In genomic region chr3:22103986-22104515, GRCm38 (mm10) we compare ENCODE assay signal across 16 mouse cellular contexts.
"Had no signal": no experiment of that assay in that cellular context is flagged by ENCODE, and none has a peak within 500 bp of the region (broad histone marks: within the 10 kb centered on the region; RNA-seq: fewer than 3 reads in every experiment).

No protein-coding gene starts in this region.

- H3K27me3 ChIP-seq: limb, embryonic 13.5 days; neural tube, embryonic 15.5 days had no signal

- H3K27ac ChIP-seq: kidney, postnatal 0 days; left cerebral cortex, adult 2 months; limb, embryonic 13.5 days; liver, embryonic 14.5 days; neural tube, embryonic 15.5 days; stomach, postnatal 0 days had no signal

- H3K9me3 ChIP-seq: limb, embryonic 13.5 days; neural tube, embryonic 15.5 days had no signal

- H3K4me3 ChIP-seq: left cerebral cortex, adult 2 months; limb, embryonic 13.5 days; myocyte; neural tube, embryonic 15.5 days had no signal

- DNase-seq: kidney, adult 11 months; kidney, adult 9 months; kidney, postnatal 36 days; lung, adult 18-20 months; lung, postnatal 4 days; right cerebral cortex, adult 18-20 months; right cerebral cortex, postnatal 25 days; thymus, postnatal 4 days had no signal

- H3K36me3 ChIP-seq: neural tube, embryonic 15.5 days had no signal

- H3K9ac ChIP-seq: limb, embryonic 13.5 days; liver, embryonic 14.5 days; neural tube, embryonic 15.5 days had no signal

- H3K4me2 ChIP-seq: limb, embryonic 13.5 days; midbrain, embryonic 11.5 days; neural tube, embryonic 15.5 days had no signal
